Mouse (Mus musculus) testis, adult 2 months (tissue): ENCODE data around the gene Sugct.
"Not testable (repeated sequence)": the region's sequence is repeated elsewhere in the genome, so short reads cannot be mapped to it uniquely, and the experiment has no call there.

Experiments used
- CTCF ChIP-seq: fragments of 200-500 bp; IDR thresholded peaks from 2 replicates; pipeline ENCODE4 v1.5.1; 2012; ENCODE audit warnings: low read depth, mild to moderate bottlenecking, inconsistent platforms, low read length, moderate library complexity; ENCODE audit not compliant: control insufficient read depth, insufficient read depth, insufficient replicate concordance
- POLR2A ChIP-seq: fragments of 200-500 bp; IDR thresholded peaks from 2 replicates; pipeline ENCODE4 v1.6.1; 2012; ENCODE audit warnings: low read depth, mild to moderate bottlenecking, inconsistent platforms, low read length, moderate library complexity; ENCODE audit not compliant: control insufficient read depth

DNA sequence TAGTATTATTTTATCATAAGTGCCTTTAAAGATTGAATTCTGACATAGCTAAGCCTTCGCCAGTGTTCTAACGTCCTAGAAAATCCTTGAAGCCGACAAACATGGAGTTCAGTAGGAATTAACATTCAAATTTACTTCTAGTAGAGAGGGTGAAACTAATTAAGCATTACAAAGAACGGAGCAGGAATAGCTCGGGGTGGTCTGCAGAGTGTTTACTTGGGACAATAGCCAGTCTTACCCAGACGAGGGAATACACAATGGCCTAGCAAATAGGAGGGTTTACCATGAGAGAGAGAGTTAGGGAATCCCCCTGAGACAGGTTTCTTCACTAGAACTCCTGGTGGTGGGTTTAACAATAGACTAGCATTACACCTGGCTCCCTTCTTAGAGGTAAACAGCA is 865.1 kb downstream of the Sugct start:
- not testable (repeated sequence) for TF ChIP-seq CTCF, POLR2A
